Mouse (Mus musculus) stomach, postnatal 0 days (tissue): ENCODE measurements at regions not wholly inside any gene's neighbourhood (a gene's known extent, or its start where the extent isn't known, plus 50 kb on each side); places are given as distances from the start of the nearest gene placed in this dataset.

Source experiments
- ATAC-seq: fragments of 200-750 bp; cut with Nextera tagmentation; 2 replicates; pipeline ENCODE4 v1.8.0; 2017; ENCODE audit not compliant: low FRiP score, low TSS enrichment
- DNase-seq: peaks from one replicate; pipeline ENCODE4 v3.0.0-alpha.2; 2016; ENCODE audit warnings: low spot score
- H3K27ac ChIP-seq: fragments of 300-500 bp; sonication (generic); replicated peaks from 2 replicates; pipeline ENCODE4 v1.5.1; 2014; ENCODE audit warnings: mild to moderate bottlenecking, control low read depth
- H3K27me3 ChIP-seq: fragments of 300-500 bp; sonication (generic); 2 replicates; pipeline ENCODE4 v1.6.1; 2014; ENCODE audit warnings: low read length; ENCODE audit not compliant: control insufficient read depth, insufficient read depth
- H3K36me3 ChIP-seq: fragments of 300-500 bp; sonication (generic); 2 replicates; pipeline ENCODE4 v1.6.1; 2014; ENCODE audit warnings: low read length, mixed read lengths; ENCODE audit not compliant: control insufficient read depth, insufficient read depth
- H3K4me1 ChIP-seq: fragments of 300-500 bp; sonication (generic); replicated peaks from 2 replicates; pipeline ENCODE4 v1.6.1; 2014; ENCODE audit warnings: antibody characterized with exemption; ENCODE audit not compliant: control insufficient read depth, insufficient read depth
- H3K4me2 ChIP-seq: fragments of 300-500 bp; sonication (generic); replicated peaks from 2 replicates; pipeline ENCODE4 v1.6.1; 2014; ENCODE audit warnings: low read depth, mild to moderate bottlenecking, control low read depth, moderate library complexity
- H3K4me3 ChIP-seq: fragments of 300-500 bp; sonication (generic); 2 replicates; pipeline ENCODE4 v1.5.1; 2014; ENCODE audit warnings: low read depth, low read length, control low read depth
- H3K9ac ChIP-seq: fragments of 300-500 bp; sonication (generic); 2 replicates; pipeline ENCODE4 v1.6.1; 2014; ENCODE audit warnings: mild to moderate bottlenecking, low read length, control low read depth, mixed read lengths
- H3K9me3 ChIP-seq: fragments of 300-500 bp; sonication (generic); 2 replicates; pipeline ENCODE4 v1.6.1; 2016; ENCODE audit warnings: low read length; ENCODE audit not compliant: control insufficient read depth
- CTCF ChIP-seq: IDR thresholded peaks from 2 replicates; pipeline ENCODE4 v1.5.1; 2016; ENCODE audit warnings: antibody characterized with exemption, low read depth, mild to moderate bottlenecking, moderate library complexity
- EP300 ChIP-seq: optimal IDR thresholded peaks from 2 replicates; pipeline ENCODE3; 2016; ENCODE audit warnings: antibody characterized with exemption
- WGBS: fragments of 180-500 bp; shearing (Covaris S2); extraction: QIAGEN DNeasy Blood & Tissue Kit; methylation state at CpG from one replicate; pipeline ENCODE4 v1.1.7; 2014; 5-methylcytosine and 5-hydroxymethylcytosine counted together

DNA sequence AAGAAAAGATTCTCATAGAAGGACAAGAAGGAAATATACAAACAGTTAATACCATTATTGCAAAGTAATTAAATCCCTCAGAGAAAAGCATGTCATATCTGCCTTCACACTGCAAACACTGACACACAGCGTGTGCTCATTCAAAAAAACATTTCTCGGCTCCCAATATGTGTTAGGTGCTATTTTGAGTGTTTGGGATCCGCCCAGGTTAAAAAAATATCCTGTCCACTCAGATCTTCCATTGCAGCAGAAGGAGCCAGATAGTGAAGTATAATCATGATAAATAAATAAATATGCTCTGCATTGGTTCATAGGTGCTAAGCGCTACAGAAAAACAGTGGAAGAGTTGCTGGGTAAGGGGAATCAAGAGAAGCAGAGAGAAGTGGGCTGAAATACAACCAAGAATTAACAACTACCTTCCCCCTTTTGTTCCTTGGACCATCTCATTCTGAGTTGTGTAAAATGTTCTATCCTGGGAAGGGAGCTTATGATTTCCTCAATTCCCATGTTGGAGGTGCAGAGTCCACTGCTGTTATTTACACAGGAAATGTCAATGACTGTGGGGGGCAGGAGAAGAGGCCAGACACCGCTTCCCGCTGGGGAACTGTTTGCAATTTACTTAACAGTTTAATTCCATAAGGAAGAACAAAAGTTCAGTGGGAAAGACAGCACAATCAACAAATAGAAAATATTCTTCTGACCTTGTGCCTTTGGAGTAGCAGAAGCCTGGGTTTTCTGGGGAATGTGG is 139.9 kb downstream of the Tle1 start:
- Histone ChIP-seq H3K27ac (no peak overlapping the region), H3K9me3 (no peaks in the 10 kb centered on the region), H3K9ac (no peak overlapping the region), H3K4me3 (no peak overlapping the region), H3K4me2 (no peak overlapping the region), H3K4me1 (no peaks in the 10 kb centered on the region), H3K36me3 (no peaks in the 10 kb centered on the region), H3K27me3 (no peaks in the 10 kb centered on the region)
- ATAC-seq: no peak
- no peak for TF ChIP-seq CTCF
- DNase-seq: peak; percentile 14
- WGBS: 57% methylated on average over 6 of the region's 6 CpGs

DNA sequence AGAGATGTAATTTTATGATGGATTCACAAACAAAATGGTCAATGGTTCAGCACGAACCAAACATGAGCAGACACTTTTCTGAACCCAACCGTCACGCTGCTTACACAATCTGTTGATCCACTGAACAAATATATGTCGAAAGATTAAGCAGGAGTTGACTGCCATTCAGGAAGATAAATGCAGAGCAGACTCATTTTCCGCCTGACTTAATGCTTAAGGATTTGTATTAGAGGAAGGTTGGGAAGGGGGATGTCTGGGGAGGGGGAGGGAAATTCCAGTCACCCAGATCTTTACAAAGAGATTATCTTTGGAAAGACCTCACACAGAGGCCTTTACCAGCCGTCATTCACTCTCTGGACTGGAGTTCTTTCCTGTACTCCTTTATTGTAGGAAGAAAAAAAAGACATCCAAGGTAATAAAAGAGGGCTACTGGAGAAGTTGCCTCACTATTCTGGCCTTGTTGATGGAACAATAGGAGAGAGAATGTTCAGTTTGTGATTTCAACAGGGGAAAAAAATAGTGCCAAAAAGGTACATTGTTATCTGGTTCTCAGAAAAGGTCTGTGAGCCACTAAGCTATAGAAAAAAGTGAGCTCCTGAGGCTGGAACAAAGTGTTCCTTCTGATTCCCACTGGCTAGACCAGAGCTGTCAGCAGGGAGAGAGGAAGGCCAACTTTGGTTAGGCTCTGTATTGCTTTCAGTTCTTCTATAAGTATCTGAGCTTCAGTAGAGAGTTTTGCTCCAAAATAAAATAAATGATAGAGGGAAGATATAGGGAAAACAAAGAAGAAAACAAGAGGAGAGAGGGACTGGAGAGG is 150.9 kb downstream of the Tle1 start:
- no peak for ATAC-seq
- Histone ChIP-seq H3K27me3 (no peaks in the 10 kb centered on the region), H3K4me1 (no peaks in the 10 kb centered on the region), H3K27ac (no peak overlapping the region), H3K4me2 (no peak overlapping the region), H3K9me3 (no peaks in the 10 kb centered on the region), H3K9ac (no peak overlapping the region), H3K36me3 (no peaks in the 10 kb centered on the region), H3K4me3 (no peak overlapping the region)
- TF ChIP-seq CTCF (no peak), EP300 (no peak)
- 11% methylated on average over 6 of the region's 6 CpGs for WGBS
- no peak for DNase-seq

GRCm38 (mm10) chr4:72022152-72022551 is 178.6 kb downstream of the Tle1 start:
- Histone ChIP-seq H3K4me2 (no peak overlapping the region), H3K27ac (no peak overlapping the region), H3K9me3 (no peaks in the 10 kb centered on the region), H3K4me3 (no peak overlapping the region), H3K36me3 (no peaks in the 10 kb centered on the region), H3K27me3 (no peaks in the 10 kb centered on the region), H3K4me1 (no peaks in the 10 kb centered on the region), H3K9ac (no peak overlapping the region)
- TF ChIP-seq EP300 (no peak), CTCF (no peak)
- DNase-seq: no peak
- 89% methylated on average over 2 of the region's 2 CpGs for WGBS
- no peak for ATAC-seq

DNA sequence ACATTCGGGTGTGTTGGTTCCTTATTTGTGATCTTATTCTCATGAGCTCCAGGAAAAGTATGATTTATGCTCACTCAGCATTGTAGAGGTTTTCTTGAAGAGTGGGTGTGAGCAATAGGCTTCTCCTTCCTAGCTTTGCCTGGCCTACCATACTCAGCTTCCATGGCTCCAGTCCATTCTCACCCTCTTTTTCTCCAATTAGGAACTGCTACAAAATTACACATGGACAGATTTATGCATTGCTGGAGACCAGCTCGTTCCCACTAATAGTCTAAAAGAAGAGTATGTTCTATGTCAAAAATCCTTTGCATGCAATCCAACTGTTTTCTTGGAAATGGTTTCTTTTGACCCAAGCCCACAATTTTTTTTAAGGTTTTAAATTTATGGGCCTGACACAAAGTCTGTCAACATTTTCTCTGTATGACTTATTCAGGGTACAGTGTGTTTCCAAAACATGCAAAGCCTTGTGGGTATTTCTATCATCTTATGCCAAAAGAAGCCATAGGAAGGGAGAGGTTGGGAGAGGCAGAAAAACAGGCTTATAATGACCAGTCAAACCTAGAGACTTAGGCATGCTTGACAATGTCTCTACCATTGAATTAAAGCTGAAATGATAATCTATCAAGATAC is 186.4 kb downstream of the Tle1 start:
- Histone ChIP-seq H3K4me2 (no peak overlapping the region), H3K9me3 (no peaks in the 10 kb centered on the region), H3K36me3 (no peaks in the 10 kb centered on the region), H3K27ac (no peak overlapping the region), H3K4me3 (no peak overlapping the region), H3K4me1 (no peaks in the 10 kb centered on the region), H3K9ac (no peak overlapping the region), H3K27me3 (no peaks in the 10 kb centered on the region)
- whole genome bisulfite sequencing: 37% methylated on average over 2 of the region's 2 CpGs
- TF ChIP-seq EP300: no peak
- no peak for TF ChIP-seq CTCF
- ATAC-seq (peak; percentile 51; the same call in 1 of the 2 replicates), DNase-seq (no peak)

GRCm38 (mm10) chr4:72013583-72013982 is 187.1 kb downstream of the Tle1 start:
- no peak for TF ChIP-seq CTCF
- TF ChIP-seq EP300: no peak
- Histone ChIP-seq H3K4me3 (no peak overlapping the region), H3K36me3 (no peaks in the 10 kb centered on the region), H3K4me2 (no peak overlapping the region), H3K27me3 (no peaks in the 10 kb centered on the region), H3K27ac (no peak overlapping the region), H3K9ac (no peak overlapping the region), H3K9me3 (no peaks in the 10 kb centered on the region), H3K4me1 (no peaks in the 10 kb centered on the region)
- ATAC-seq (no peak), DNase-seq (no peak)
- 58% methylated on average over 3 of the region's 3 CpGs for whole genome bisulfite sequencing
